Mouse (Mus musculus) cerebellum, adult 8-10 months (tissue): ENCODE measurements around the gene Ilf3.
A peak's percentile ranks its signal among the peaks of the same experiment; 100 is the strongest.

Experiments
- DNase-seq: peaks from one replicate; pipeline ENCODE4 v3.0.0; 2022

Ilf3 gene

DNA sequence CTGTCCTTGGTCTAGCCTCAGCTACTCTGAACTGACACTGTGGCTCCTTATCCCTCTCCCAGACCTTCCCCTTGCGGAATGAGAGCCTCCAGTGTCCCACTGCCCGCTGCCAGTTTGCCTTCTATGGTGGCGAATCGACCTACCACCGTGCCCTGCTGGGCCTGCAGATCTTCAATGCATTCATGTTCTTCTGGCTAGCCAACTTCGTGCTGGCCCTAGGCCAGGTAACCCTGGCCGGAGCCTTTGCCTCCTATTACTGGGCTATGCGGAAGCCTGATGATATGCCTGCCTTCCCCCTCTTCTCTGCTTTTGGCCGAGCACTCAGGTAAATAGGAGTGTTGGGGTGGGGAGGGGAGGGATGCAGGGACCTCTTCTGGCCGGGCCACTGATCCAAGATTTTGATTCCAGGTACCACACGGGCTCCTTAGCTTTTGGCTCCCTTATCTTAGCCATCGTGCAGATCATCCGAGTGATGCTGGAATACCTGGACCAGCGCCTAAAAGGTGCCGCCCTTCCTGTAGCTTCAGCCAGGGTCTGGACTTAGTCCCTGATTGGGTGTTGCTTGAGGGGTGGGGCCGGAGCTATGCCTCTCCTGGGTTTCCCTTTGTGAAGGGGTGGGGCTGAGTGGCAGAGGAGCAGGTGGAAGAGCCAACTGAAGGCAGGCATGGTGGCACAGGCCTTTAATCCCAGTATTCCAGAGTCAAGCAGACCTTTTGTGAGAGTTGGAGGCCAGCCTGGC lies 20.9 kb upstream of the Ilf3 start:
- peak; percentile 53 for DNase-seq

DNA sequence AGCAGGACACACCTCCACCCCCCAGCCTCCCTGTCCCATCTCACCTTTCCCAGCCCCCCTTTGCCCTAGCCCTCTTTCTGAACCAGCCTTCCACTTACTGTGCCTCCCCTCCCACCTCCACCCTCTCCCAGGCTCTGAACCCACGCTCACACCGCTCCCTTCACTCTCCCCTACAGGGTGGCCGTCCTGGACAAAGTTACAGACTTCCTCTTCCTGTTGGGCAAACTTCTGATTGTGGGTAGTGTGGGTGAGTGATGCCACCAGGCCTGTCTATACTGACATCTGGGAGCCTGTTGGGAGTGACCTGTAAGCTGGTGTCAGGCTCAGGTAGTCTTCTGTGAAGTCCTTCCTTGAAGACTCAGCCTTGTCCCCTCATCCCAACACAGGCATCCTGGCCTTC lies 19.5 kb upstream of the Ilf3 start:
- no peak for DNase-seq

- no peak for DNase-seq
Observed at GRCm38 (mm10) chr9:21351178-21351577, 16.5 kb upstream of the Ilf3 start.

DNA sequence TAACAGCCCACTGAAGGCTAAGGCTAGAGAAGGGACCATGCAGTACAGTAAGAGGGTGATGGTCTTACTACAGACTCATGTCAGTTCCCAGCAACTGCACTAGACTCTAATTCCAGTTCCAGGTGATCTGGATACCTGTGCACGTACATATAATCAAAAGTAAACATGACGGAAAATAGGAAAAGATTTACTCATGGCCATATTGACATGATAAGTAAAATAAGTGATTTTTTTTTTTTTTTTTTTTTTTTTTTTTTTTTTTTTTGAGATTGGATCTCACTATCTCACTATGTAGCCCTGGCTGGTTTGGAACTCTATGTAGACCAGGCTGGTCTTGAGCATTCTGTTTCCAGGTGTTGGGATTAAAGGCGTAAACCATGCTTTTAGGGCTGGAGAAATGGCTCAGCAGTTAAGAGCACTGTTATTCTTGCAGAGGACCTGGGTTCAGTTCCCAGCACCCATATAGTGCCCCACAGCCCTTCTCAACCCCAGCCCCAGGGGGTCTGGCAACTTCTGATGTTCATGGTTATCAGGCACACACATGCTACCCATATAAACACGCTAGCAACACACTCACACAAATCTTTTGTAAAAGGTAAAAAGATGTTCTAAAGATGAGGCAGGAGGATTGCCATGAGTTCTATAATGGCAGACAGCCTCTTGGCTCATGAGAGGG lies 15.8 kb upstream of the Ilf3 start:
- DNase-seq: no peak

- no peak for DNase-seq
Observed at GRCm38 (mm10) chr9:21352463-21353372, 15.0 kb upstream of the Ilf3 start.

GRCm38 (mm10) chr9:21353373-21353686 lies 14.3 kb upstream of the Ilf3 start:
- no peak for DNase-seq

- DNase-seq: no peak
Observed at GRCm38 (mm10) chr9:21354796-21355195, 12.9 kb upstream of the Ilf3 start.

GRCm38 (mm10) chr9:21356981-21357718 lies 10.5 kb upstream of the Ilf3 start:
- peak; percentile 72 for DNase-seq

DNA sequence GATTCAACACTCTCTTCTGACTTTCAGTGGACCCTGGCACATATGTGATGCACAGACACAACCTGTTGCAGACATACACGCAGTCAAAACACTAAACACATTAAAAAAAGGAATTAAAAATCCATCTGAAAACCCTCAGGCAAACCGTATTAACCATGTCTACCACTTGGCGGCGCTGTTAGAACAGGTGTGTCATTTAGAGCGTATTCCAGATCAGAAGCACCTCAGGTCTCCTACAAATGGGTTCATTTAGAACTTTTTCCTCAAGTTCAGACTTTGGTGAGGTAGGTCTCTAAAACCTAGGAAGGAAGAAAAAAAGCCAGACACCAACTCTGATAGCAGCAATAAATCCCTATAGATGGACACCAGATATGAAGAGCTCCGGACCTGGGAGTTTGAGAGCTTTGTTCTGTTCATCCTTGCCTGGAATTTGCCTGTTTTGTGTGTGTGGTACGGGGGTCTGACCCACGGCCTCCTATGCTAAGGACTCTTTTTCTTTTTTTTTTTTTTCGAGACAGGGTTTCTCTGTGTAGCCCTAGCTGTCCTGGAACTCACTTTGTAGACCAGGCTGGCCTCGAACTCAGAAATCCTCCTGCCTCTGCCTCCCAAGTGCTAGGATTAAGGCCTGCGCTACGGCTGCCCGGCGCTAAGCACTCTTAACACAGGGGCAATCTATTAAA lies 990 bp upstream of the Ilf3 start:
- peak; percentile 73 for DNase-seq

- peak; percentile 71 for DNase-seq
Observed at GRCm38 (mm10) chr9:21368131-21368584, 487 bp downstream of the Ilf3 start.

DNA sequence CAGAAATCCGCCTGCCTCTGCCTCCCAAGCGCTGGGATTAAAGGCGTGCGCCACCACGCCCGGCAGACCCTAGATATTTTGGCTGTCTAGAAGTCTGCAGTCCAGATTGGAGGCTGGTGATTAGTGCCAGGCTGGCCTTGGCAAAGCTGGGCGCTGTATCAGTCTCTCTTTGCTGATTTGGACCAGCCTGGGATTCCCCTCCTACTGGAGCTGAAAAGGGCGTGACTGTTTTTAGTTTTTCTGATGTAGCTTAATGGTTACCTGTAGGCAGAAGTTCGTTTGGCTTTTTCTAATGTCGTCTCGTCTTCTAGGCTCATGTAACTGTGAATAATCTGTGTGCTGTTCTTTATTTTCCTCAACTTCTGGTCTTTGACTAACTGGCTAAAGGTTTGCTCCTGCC lies 1.4 kb downstream of the Ilf3 start:
- DNase-seq: peak; percentile 27

- no peak for DNase-seq
Observed at GRCm38 (mm10) chr9:21370876-21371275, 3.2 kb downstream of the Ilf3 start.

DNA sequence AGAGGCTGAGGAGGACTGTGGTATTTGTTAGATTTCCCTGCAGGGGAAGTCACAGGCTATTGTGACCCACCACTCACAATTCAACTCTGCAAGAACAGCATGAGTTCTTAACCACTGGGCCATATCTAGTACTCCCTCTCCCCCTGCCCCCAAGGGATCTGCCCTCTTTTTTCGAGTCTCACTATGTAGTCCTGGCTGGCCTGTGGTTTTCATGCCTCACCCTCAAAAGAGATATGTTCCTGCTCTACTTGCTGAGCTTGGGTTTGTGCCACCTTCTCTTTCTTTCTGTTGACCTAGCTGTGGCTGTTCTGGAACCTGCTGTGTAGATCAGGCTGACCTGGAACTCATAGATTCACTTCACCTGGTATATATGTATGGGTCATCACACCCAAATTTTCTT lies 4.8 kb downstream of the Ilf3 start:
- DNase-seq: no peak

DNA sequence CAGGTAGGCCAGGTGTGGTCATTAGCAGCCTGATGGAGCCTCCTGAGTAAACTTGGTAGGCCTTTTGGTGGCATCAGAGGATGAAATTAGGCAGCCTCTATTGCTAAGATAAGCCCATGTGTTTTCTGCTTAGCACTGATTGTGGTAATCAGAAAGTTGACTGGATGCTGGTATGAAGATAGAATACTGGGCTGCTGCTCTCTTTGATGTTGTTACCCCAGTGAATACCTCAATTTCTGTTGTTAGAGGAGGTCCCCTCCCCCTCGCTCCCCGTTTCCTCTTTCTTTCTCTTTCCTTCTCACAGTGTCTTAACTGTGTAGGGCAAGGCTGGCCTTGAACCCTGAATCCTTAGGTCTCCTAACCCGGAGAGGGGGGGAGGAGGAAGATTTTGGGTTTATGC lies 11.5 kb downstream of the Ilf3 start:
- DNase-seq: no peak

GRCm38 (mm10) chr9:21380868-21381267 lies 13.2 kb downstream of the Ilf3 start:
- no peak for DNase-seq

- no peak for DNase-seq
Observed at GRCm38 (mm10) chr9:21383966-21384365, 16.3 kb downstream of the Ilf3 start.

DNA sequence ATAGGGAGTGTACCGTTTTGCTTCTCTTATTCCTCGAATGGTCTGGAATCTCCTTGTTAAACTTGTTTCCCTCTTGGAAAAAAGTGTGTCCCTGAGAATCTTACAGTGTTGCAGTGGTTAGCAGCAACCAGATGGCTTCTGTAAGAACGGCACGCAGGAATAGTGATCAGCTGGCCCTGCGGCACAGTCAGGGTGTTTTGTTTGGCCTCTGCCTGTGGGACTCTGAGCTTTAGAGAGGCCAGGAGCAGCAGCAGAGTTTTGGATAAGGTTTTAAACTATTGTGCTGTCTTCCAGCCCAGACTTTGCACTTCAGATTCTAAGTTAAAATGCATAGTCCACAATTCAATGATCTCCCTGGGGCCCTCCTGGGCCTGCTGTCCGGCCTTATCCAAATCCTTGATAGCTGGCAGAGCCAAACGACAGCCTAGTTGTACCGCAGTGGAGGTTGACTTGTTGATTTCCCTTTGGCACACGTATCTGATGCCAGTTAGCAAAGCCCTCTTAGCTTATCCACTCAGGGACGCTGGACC lies 25.0 kb downstream of the Ilf3 start:
- no peak for DNase-seq

GRCm38 (mm10) chr9:21395692-21396091 lies 28.0 kb downstream of the Ilf3 start:
- DNase-seq: no peak

- no peak for DNase-seq
Observed at GRCm38 (mm10) chr9:21397170-21397569, 29.5 kb downstream of the Ilf3 start.

- DNase-seq: no peak
Observed at GRCm38 (mm10) chr9:21401042-21401441, 33.4 kb downstream of the Ilf3 start.

GRCm38 (mm10) chr9:21402764-21403253 lies 35.1 kb downstream of the Ilf3 start:
- DNase-seq: no peak

GRCm38 (mm10) chr9:21403745-21404144 lies 36.1 kb downstream of the Ilf3 start:
- no peak for DNase-seq
